Mouse (Mus musculus) liver, embryonic 14.5 days (tissue): Measurements from ENCODE around the gene Zdhhc15.

Experiments
- CTCF ChIP-seq: IDR thresholded peaks from 2 replicates; pipeline ENCODE4 v1.5.1; 2016; ENCODE audit warnings: antibody characterized with exemption, low read depth, control low read depth
- EP300 ChIP-seq: IDR thresholded peaks from 2 replicates; pipeline ENCODE4 v1.6.1; 2016; ENCODE audit warnings: antibody characterized with exemption, low read depth

DNA sequence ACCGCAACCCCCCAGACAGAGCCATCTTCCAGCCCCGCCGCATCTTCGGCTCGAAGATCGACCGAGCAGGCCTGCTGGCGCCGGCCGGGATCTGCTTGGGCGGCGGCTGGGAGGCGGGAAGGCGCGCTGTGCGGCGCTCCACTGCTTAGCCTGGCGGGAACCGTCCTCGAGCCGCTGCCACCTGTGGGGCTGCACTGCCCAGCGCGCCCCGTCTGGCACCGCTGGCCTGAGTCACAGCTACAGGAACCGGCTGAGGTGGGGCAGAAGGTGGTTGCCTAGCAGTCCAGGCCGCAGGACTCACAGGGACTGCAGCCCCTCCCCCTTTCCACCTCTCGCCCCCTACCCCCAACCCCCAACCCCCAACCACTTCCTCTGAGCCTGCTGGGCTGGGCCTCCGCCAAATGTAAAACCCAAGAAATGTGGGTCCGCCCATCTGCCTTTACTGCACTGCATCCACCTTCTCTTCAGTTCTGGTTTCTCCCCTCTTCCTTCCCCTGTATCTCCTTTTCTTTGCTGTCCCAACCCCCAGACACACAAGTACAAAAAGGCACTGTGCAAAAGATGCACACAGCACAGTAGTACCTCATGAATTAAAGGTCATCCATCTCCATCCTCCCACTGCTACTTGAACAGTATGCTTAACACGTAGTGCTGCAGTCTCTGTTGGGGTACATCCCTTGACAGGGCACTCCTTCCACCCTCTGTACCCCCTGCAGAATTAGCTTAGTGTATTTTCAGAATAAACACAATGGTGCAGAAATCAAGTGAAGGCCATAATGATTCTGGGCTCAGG lies at the start of gene Zdhhc15:
- TF ChIP-seq CTCF (no peak), EP300 (no peak)
